Mouse (Mus musculus): Measurements from ENCODE around the gene Pdgfa. TPM values are rescaled to one million over a fixed set of nuclear protein-coding genes. Genes with fewer than 3 reads are reported as not detected.

Gene Pdgfa
- total and polyA plus RNA-seq, 3 experiments = not detected

DNA sequence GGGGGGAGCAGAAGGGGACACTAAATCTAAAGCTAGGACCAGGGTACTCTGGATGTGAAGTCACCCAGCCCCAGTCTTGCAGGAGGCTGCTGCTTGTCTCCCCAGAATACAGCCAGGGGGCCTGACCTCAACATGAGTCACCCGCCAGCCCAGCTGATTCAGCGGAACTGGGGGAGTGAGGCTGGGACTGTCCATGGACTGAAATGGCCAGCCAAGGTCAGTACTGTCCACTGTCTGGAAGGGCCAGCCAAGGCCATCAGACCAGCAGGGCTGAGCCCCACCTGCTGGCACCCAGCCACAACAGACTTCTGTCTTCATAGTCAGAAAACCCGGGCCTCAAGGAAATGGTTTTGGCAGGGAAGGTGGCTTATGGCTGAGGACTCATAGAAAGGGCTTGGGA, 17.9 kb upstream of the Pdgfa start:
- ATAC-seq (ENCODE audit: extremely low read depth, insufficient number of reproducible peaks, low FRiP score, poor library complexity, severe bottlenecking) (no peak), DNase-seq (ENCODE audit: low spot score) (no peak)
- Histone ChIP-seq H3K9me3 (replicated peaks) (no peaks in the 10 kb centered on the region), H3K27me3 (ENCODE audit: insufficient read depth, low read length) (no peaks in the 10 kb centered on the region; the same call in 1 of the 2 replicates), H3K36me3 (replicated peaks) (no peaks in the 10 kb centered on the region), H3K4me3 (ENCODE audit: low read depth, low read length) (no peak overlapping the region), H3K4me1 (ENCODE audit: insufficient read depth, low read depth, low read length) (no peaks in the 10 kb centered on the region)
- no peak for TF ChIP-seq GATA1 (IDR thresholded peaks at IDR 0.05; ENCODE audit: borderline replicate concordance, low read length)
- no peak for TF ChIP-seq POLR2AphosphoS5 (IDR thresholded peaks at IDR 0.05; ENCODE audit: insufficient replicate concordance, low read depth, low read length)
- no peak for TF ChIP-seq CTCF (IDR thresholded peaks at IDR 0.05; ENCODE audit: low read depth, low read length)
- no peak for TF ChIP-seq TAL1 (conservative IDR thresholded peaks at IDR 0.05; ENCODE audit: low read depth, low read length)
- no peak for TF ChIP-seq GATA2 (IDR thresholded peaks at IDR 0.05; ENCODE audit: borderline replicate concordance, low read depth, low read length)

DNA sequence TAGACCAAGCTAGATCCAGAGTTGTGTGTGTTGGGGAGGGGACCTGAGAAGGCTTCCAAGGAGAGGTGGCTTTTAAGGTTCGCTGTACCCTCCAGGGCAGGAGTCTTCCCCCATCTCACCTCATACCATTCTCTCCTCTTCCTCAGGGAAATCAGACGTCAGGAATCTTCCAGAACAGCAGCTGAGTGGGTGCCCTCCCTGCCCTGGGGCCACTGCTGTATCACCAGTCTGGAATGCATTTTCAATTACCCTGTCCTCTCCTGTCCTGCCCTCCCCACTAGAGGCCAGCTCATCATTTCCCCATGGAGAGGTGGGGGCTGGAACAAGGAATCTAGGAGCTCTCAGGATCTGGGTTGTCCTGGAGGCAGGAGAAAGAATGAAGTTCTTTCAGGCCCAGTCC, 13.5 kb upstream of the Pdgfa start:
- no peak for ATAC-seq (ENCODE audit: extremely low read depth, insufficient number of reproducible peaks, low FRiP score, poor library complexity, severe bottlenecking)
- H3K4me3 ChIP-seq (ENCODE audit: low read depth, low read length) = no peak overlapping the region
- H3K36me3 ChIP-seq (replicated peaks) = no peaks in the 10 kb centered on the region
- no peaks in the 10 kb centered on the region for H3K4me1 ChIP-seq (ENCODE audit: insufficient read depth, low read depth, low read length)
- TF ChIP-seq POLR2AphosphoS5 (IDR thresholded peaks at IDR 0.05; ENCODE audit: insufficient replicate concordance, low read depth, low read length) (no peak), GATA2 (IDR thresholded peaks at IDR 0.05; ENCODE audit: borderline replicate concordance, low read depth, low read length) (no peak), GATA1 (IDR thresholded peaks at IDR 0.05; ENCODE audit: borderline replicate concordance, low read length) (no peak), TAL1 (conservative IDR thresholded peaks at IDR 0.05; ENCODE audit: low read depth, low read length) (no peak), CTCF (IDR thresholded peaks at IDR 0.05; ENCODE audit: low read depth, low read length) (no peak)
- H3K27me3 ChIP-seq (ENCODE audit: insufficient read depth, low read length) = no peaks in the 10 kb centered on the region
- no peak for DNase-seq (ENCODE audit: low spot score)
- no peaks in the 10 kb centered on the region for H3K9me3 ChIP-seq (replicated peaks)

DNA sequence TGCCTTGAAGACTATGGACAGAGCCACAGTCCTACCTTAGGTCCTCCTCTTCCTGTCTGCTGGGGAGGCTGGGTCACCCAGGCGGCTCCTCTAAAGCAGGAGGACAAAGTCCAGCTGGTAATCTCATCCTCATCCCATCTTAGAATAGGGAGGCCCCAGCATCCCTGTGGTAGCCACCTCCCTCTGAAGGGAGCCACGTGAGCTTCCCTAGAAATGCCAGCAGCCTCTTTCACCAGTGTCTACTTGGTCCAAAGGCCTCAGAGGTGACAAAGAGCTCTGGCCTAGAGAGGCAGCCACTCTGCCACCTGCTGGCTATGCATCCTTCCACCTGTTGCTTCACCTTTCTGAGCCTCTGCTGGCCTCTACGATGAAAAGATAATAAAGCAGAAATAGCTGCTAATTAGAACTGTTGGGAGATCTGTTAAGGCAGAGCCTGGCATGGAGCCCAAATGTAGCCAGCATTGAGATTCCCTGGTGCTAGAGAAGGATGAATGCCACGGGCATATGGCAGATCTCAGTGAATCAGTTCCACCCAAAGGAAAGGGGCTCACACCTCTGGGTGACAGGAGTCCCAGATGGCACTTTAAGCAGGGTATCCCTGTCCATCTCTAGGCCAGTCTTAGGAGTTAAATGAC, 10.1 kb upstream of the Pdgfa start:
- no peaks in the 10 kb centered on the region for H3K9me3 ChIP-seq (replicated peaks)
- no peak overlapping the region for H3K4me3 ChIP-seq (ENCODE audit: low read depth, low read length)
- no peaks in the 10 kb centered on the region for H3K36me3 ChIP-seq (replicated peaks)
- no peaks in the 10 kb centered on the region; the same call in 1 of the 2 replicates for H3K27me3 ChIP-seq (ENCODE audit: insufficient read depth, low read length)
- no peaks in the 10 kb centered on the region for H3K4me1 ChIP-seq (ENCODE audit: insufficient read depth, low read depth, low read length)
- ATAC-seq (ENCODE audit: extremely low read depth, insufficient number of reproducible peaks, low FRiP score, poor library complexity, severe bottlenecking) = no peak
- TF ChIP-seq CTCF (IDR thresholded peaks at IDR 0.05; ENCODE audit: low read depth, low read length) (no peak), POLR2AphosphoS5 (IDR thresholded peaks at IDR 0.05; ENCODE audit: insufficient replicate concordance, low read depth, low read length) (no peak), GATA1 (IDR thresholded peaks at IDR 0.05; ENCODE audit: borderline replicate concordance, low read length) (no peak), TAL1 (conservative IDR thresholded peaks at IDR 0.05; ENCODE audit: low read depth, low read length) (no peak), GATA2 (IDR thresholded peaks at IDR 0.05; ENCODE audit: borderline replicate concordance, low read depth, low read length) (no peak)
- DNase-seq (ENCODE audit: low spot score) = no peak

DNA sequence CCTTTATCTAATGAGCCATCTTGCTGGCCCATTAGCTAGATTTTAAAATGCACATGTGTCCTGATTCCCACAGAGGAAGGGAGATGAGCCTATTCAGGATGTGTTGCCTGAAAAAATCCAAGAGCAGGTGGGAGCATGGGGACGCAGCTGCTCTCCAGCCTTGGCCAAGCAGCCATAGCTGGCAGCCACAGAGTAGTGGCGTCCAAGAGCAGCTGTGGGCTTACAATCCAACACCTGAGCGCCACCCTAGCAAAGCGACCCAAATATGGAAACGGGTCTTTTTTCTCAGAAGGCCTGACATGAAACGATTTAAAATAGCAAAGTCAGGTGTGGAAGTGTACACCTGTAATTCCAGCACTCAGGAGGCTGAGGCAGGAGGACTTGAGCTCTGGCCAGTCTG, 7.4 kb upstream of the Pdgfa start:
- H3K4me1 ChIP-seq (ENCODE audit: insufficient read depth, low read depth, low read length) = no peaks in the 10 kb centered on the region
- H3K36me3 ChIP-seq (replicated peaks) = no peaks in the 10 kb centered on the region
- no peaks in the 10 kb centered on the region for H3K9me3 ChIP-seq (replicated peaks)
- H3K27me3 ChIP-seq (ENCODE audit: insufficient read depth, low read length) = no peaks in the 10 kb centered on the region; the same call in 1 of the 2 replicates
- ATAC-seq (ENCODE audit: extremely low read depth, insufficient number of reproducible peaks, low FRiP score, poor library complexity, severe bottlenecking) (no peak), DNase-seq (ENCODE audit: low spot score) (no peak)
- TF ChIP-seq GATA2 (IDR thresholded peaks at IDR 0.05; ENCODE audit: borderline replicate concordance, low read depth, low read length) = no peak
- TF ChIP-seq POLR2AphosphoS5 (IDR thresholded peaks at IDR 0.05; ENCODE audit: insufficient replicate concordance, low read depth, low read length) = no peak
- no peak for TF ChIP-seq GATA1 (IDR thresholded peaks at IDR 0.05; ENCODE audit: borderline replicate concordance, low read length)
- TF ChIP-seq TAL1 (conservative IDR thresholded peaks at IDR 0.05; ENCODE audit: low read depth, low read length) = no peak
- TF ChIP-seq CTCF (IDR thresholded peaks at IDR 0.05; ENCODE audit: low read depth, low read length) = no peak
- no peak overlapping the region for H3K4me3 ChIP-seq (ENCODE audit: low read depth, low read length)

DNA sequence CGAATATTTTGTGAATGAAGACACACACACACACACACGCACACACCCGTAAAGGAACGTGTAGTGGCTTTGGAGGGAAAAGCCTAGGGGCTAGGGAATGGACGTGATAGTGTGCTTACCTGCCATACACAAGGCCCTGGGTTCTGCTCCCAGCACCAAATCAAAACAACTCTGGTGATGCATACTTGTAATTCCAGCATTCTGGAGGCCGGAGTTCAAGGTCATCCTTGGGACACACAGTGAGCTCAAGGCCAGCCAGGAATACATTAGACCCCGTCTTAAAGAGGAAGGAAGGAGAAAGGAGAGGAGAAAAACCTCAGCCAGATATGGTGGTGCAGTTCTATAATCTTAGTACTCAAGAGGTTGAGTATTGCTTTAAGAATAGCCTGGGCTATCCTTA, 2.5 kb upstream of the Pdgfa start:
- Histone ChIP-seq H3K4me1 (ENCODE audit: insufficient read depth, low read depth, low read length) (no peaks in the 10 kb centered on the region), H3K9me3 (replicated peaks) (peaks cover 34% of the 10 kb centered on the region), H3K36me3 (replicated peaks) (no peaks in the 10 kb centered on the region), H3K4me3 (ENCODE audit: low read depth, low read length) (no peak overlapping the region), H3K27me3 (ENCODE audit: insufficient read depth, low read length) (peaks cover 2% of the 10 kb centered on the region; the same call in 1 of the 2 replicates)
- TF ChIP-seq GATA1 (IDR thresholded peaks at IDR 0.05; ENCODE audit: borderline replicate concordance, low read length) = no peak
- TF ChIP-seq CTCF (IDR thresholded peaks at IDR 0.05; ENCODE audit: low read depth, low read length) = no peak
- TF ChIP-seq POLR2AphosphoS5 (IDR thresholded peaks at IDR 0.05; ENCODE audit: insufficient replicate concordance, low read depth, low read length) = no peak
- ATAC-seq (ENCODE audit: extremely low read depth, insufficient number of reproducible peaks, low FRiP score, poor library complexity, severe bottlenecking) (no peak), DNase-seq (ENCODE audit: low spot score) (no peak)

DNA sequence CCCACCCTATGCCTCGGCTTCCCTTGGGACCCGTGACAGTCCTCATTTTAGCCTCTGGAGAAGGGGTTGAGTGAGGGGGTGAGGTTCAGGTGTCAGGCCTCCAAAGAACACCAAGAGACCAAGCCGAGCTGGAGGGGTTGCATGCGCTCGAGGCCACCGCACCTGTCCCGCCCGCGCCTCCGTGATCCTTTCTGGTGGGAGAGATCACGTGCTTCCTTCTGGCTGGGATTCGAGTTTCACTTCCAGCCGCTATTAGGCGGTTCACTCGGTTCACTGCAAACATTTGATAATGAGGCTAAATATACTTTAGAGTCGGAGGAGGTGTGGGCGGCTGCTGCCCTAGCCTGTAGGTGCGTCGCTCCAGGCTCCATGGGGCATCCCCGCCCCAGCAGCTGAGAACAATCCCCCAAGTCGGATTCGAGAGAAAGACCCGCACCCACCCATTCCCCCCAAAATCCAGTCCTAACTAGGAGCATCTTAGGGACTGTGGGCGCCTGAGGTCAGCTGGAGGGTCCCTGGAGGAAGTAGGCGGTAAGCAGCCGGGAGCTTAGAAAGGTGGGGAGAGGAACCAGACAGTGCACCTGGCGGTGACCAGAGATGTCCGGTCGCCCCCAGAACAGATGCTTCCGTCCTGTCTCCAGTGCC, 888 bp upstream of the Pdgfa start:
- no peak for DNase-seq (ENCODE audit: low spot score)
- Histone ChIP-seq H3K4me1 (ENCODE audit: insufficient read depth, low read depth, low read length) (no peaks in the 10 kb centered on the region), H3K9me3 (replicated peaks) (peaks cover 51% of the 10 kb centered on the region), H3K27me3 (ENCODE audit: insufficient read depth, low read length) (peaks cover 2% of the 10 kb centered on the region; the same call in 1 of the 2 replicates), H3K36me3 (replicated peaks) (no peaks in the 10 kb centered on the region), H3K4me3 (ENCODE audit: low read depth, low read length) (no peak overlapping the region)
- no peak for TF ChIP-seq CTCF (IDR thresholded peaks at IDR 0.05; ENCODE audit: low read depth, low read length)
- no peak for TF ChIP-seq GATA1 (IDR thresholded peaks at IDR 0.05; ENCODE audit: borderline replicate concordance, low read length)
- no peak for TF ChIP-seq TAL1 (conservative IDR thresholded peaks at IDR 0.05; ENCODE audit: low read depth, low read length)
- no peak for TF ChIP-seq GATA2 (IDR thresholded peaks at IDR 0.05; ENCODE audit: borderline replicate concordance, low read depth, low read length)
- no peak for TF ChIP-seq POLR2AphosphoS5 (IDR thresholded peaks at IDR 0.05; ENCODE audit: insufficient replicate concordance, low read depth, low read length)
- ATAC-seq (ENCODE audit: extremely low read depth, insufficient number of reproducible peaks, low FRiP score, poor library complexity, severe bottlenecking) = no peak

Data from G1E (cell line).